Mouse (Mus musculus): ENCODE measurements around the gene Sympk. TPM values are rescaled to one million over a fixed set of nuclear protein-coding genes. Genes with fewer than 3 reads are reported as not detected.

Gene Sympk
- polyA plus RNA-seq, 1 experiment from 2014 or later: 30.1 TPM

DNA sequence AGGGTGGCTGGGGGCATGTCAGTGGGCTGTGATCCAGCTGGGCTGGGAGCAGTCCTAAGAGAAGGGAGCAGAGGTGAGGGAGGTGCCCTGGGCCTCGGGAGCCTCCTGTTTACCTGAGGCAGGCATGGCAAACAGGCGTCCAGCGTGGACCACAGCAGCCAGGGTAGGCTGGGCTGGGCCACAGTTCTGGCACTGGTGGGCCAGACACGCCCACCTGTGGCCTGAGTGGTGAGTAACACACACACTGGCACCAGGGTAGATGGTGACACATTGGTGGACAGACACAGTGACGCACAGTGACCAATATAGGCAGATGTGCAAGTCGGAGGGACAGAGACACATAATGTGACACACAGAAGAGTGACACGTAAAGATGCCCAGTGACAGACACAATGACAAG lies 13.6 kb upstream of the Sympk start:
- Histone ChIP-seq H3K4me2 (no peak overlapping the region), H3K9ac (no peak overlapping the region), H3K27ac (replicated peaks) (no peak overlapping the region), H3K27me3 (no peaks in the 10 kb centered on the region), H3K36me3 (peaks cover 10% of the 10 kb centered on the region), H3K4me3 (no peak overlapping the region), H3K9me3 (no peaks in the 10 kb centered on the region), H3K4me1 (replicated peaks) (peaks cover 28% of the 10 kb centered on the region)
- WGBS: 80% methylated on average over 7 of the region's 7 CpGs
- ATAC-seq (ENCODE audit: low FRiP score, low read depth): no peak

GRCm38 (mm10) chr7:19012025-19012621 lies 12.1 kb upstream of the Sympk start:
- no peak for ATAC-seq (ENCODE audit: low FRiP score, low read depth)
- H3K36me3 ChIP-seq: peaks cover under 1% of the 10 kb centered on the region
- peaks cover 13% of the 10 kb centered on the region for H3K4me1 ChIP-seq (replicated peaks)
- peak overlapping the region; percentile 52 for H3K4me2 ChIP-seq
- 3% methylated on average over 27 of the region's 31 CpGs for WGBS
- H3K27ac ChIP-seq (replicated peaks): no peak overlapping the region
- H3K9ac ChIP-seq: peak overlapping the region; percentile 29; the same call in 1 of the 2 replicates
- no peaks in the 10 kb centered on the region for H3K9me3 ChIP-seq
- no peaks in the 10 kb centered on the region for H3K27me3 ChIP-seq
- peak overlapping the region; percentile 21; the same call in 1 of the 2 replicates for H3K4me3 ChIP-seq

GRCm38 (mm10) chr7:19012882-19013281 lies 11.3 kb upstream of the Sympk start:
- H3K4me1 ChIP-seq (replicated peaks): peaks cover 8% of the 10 kb centered on the region
- 51% methylated on average over 2 of the region's 2 CpGs for WGBS
- H3K36me3 ChIP-seq: no peaks in the 10 kb centered on the region
- no peak overlapping the region for H3K4me3 ChIP-seq
- no peaks in the 10 kb centered on the region for H3K27me3 ChIP-seq
- no peak overlapping the region for H3K27ac ChIP-seq (replicated peaks)
- H3K9me3 ChIP-seq: no peaks in the 10 kb centered on the region
- H3K9ac ChIP-seq: no peak overlapping the region
- H3K4me2 ChIP-seq: no peak overlapping the region
- no peak for ATAC-seq (ENCODE audit: low FRiP score, low read depth)

DNA sequence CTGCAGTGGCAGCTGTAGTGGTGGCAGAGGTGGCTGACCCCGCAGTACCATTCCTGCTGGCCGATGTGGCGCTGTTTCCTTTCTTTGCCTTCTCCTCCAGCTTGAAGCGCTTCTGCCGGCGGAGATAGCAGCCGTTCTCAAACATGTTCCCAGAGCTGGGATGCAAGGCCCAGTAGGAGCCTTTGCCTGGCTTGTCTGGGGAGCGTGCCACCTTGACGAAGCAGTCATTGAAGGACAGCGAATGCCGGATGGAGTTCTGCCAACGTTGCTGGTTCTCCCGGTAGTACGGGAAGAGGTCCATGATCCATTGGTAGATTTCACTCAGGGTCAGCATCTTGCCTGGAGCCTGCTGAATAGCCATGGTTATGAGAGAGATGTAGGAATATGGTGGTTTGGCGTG lies 9.7 kb upstream of the Sympk start:
- 69% methylated on average over 15 of the region's 15 CpGs for WGBS
- H3K27me3 ChIP-seq: peaks cover under 1% of the 10 kb centered on the region; the same call in 1 of the 2 replicates
- no peak overlapping the region for H3K27ac ChIP-seq (replicated peaks)
- no peak overlapping the region for H3K4me3 ChIP-seq
- no peak for ATAC-seq (ENCODE audit: low FRiP score, low read depth)
- H3K9me3 ChIP-seq: no peaks in the 10 kb centered on the region
- peaks cover 8% of the 10 kb centered on the region for H3K4me1 ChIP-seq (replicated peaks)
- H3K9ac ChIP-seq: no peak overlapping the region
- H3K4me2 ChIP-seq: no peak overlapping the region
- H3K36me3 ChIP-seq: no peaks in the 10 kb centered on the region

GRCm38 (mm10) chr7:19016042-19016441 lies 8.1 kb upstream of the Sympk start:
- no peak overlapping the region for H3K4me2 ChIP-seq
- no peaks in the 10 kb centered on the region for H3K9me3 ChIP-seq
- no peak overlapping the region for H3K27ac ChIP-seq (replicated peaks)
- no peaks in the 10 kb centered on the region for H3K36me3 ChIP-seq
- 94% methylated on average over 4 of the region's 4 CpGs for WGBS
- H3K4me3 ChIP-seq: no peak overlapping the region
- no peak overlapping the region for H3K9ac ChIP-seq
- peaks cover 13% of the 10 kb centered on the region for H3K27me3 ChIP-seq
- H3K4me1 ChIP-seq (replicated peaks): peaks cover 8% of the 10 kb centered on the region
- ATAC-seq (ENCODE audit: low FRiP score, low read depth): no peak

DNA sequence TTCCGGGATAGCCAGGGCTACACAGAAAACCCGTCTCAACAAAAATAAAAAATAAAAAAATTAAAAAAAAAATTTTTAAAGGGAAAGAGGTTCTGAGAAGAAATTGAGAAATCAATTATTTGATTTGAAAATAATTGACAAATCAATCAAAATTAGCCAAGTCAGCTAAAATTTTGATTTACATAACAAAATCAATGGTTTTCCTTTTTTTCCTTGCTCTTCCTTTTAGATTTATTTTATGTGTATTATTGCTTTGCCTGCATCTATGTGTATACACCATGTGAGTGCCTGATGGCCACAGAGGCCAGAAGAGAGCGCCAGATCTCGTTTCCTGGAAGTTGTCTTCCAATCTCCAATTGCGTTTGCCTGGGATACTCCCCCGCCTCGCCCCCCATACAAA lies 6.3 kb upstream of the Sympk start:
- Histone ChIP-seq H3K27ac (replicated peaks) (no peak overlapping the region), H3K36me3 (no peaks in the 10 kb centered on the region), H3K4me2 (no peak overlapping the region), H3K4me3 (no peak overlapping the region), H3K27me3 (peaks cover 31% of the 10 kb centered on the region), H3K4me1 (replicated peaks) (no peaks in the 10 kb centered on the region), H3K9ac (no peak overlapping the region), H3K9me3 (no peaks in the 10 kb centered on the region)
- 86% methylated on average over 7 of the region's 7 CpGs for WGBS
- ATAC-seq (ENCODE audit: low FRiP score, low read depth): no peak

DNA sequence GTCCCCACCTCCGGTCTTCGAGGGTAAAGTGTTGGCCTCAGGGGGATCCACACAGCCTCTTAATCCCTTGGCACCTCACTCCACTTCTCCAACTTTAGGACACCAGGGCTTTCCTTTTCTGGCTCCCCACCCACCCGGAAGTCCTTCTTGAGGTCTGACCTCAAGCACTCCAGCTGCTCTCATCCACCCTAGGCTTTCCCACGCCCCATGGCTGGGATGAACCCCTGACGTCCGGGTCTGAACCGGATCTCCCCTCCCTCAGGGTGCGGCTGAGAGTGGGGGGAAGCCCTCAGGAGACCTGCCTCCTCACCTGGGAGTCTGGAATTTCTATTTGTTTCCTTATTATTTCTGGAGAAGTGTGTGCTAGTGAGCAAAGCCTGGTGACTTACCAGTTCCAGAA lies 3.1 kb upstream of the Sympk start:
- H3K27ac ChIP-seq (replicated peaks): no peak overlapping the region
- H3K36me3 ChIP-seq: no peaks in the 10 kb centered on the region
- H3K9me3 ChIP-seq: no peaks in the 10 kb centered on the region
- 32% methylated on average over 8 of the region's 8 CpGs for WGBS
- no peak overlapping the region for H3K9ac ChIP-seq
- ATAC-seq (ENCODE audit: low FRiP score, low read depth): no peak
- H3K4me1 ChIP-seq (replicated peaks): peaks cover 16% of the 10 kb centered on the region
- peaks cover 41% of the 10 kb centered on the region for H3K27me3 ChIP-seq
- no peak overlapping the region for H3K4me3 ChIP-seq
- no peak overlapping the region for H3K4me2 ChIP-seq

- Histone ChIP-seq H3K4me3 (no peak overlapping the region), H3K27ac (replicated peaks) (no peak overlapping the region), H3K36me3 (no peaks in the 10 kb centered on the region), H3K4me1 (replicated peaks) (peaks cover 17% of the 10 kb centered on the region), H3K9ac (no peak overlapping the region), H3K4me2 (no peak overlapping the region), H3K9me3 (no peaks in the 10 kb centered on the region), H3K27me3 (peaks cover 41% of the 10 kb centered on the region)
- 65% methylated on average over 18 of the region's 18 CpGs for WGBS
- no peak for ATAC-seq (ENCODE audit: low FRiP score, low read depth)
Measured at GRCm38 (mm10) chr7:19022189-19022958, 1.8 kb upstream of the Sympk start.

DNA sequence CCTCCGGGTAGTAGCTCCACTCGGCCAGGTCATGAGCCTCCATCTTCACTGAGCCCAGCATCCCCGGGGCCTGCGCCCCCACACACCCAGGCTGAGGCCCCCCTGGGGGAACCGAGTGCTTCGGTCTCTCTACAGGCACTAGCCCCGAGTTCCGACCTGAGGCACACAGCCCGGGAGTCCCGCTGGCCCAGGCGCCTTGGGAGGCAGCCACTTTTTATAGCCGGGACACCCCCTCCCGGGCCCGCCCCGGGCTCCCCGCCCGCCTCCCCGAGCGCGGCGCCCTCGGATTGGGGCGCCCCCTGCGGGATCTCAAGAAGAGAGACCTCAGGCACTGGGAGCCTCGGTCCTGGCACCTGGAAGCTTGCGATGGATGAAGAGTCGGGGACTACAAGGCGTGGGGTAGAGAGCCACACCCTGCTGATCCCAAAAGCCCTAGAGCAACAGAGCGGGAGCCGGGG lies 791 bp upstream of the Sympk start, which contains the start of gene Foxa3:
Gene Foxa3, minus strand, starts transcription at position 182 of the 458 bp plus-strand sequence.
- peak within 1 kb of the TSS; percentile 66 for H3K27ac ChIP-seq (replicated peaks)
- WGBS: 4% methylated on average over 30 of the region's 30 CpGs
- ATAC-seq (ENCODE audit: low FRiP score, low read depth): peak; percentile 27
- H3K4me3 ChIP-seq: peak within 1 kb of the TSS; percentile 81
- H3K9me3 ChIP-seq: no peaks in the 10 kb centered on the region
- H3K36me3 ChIP-seq: no peaks in the 10 kb centered on the region
- peak within 1 kb of the TSS; percentile 64 for H3K4me2 ChIP-seq
- peaks cover 17% of the 10 kb centered on the region for H3K4me1 ChIP-seq (replicated peaks)
- peaks cover 41% of the 10 kb centered on the region for H3K27me3 ChIP-seq
- H3K9ac ChIP-seq: peak within 1 kb of the TSS; percentile 81

GRCm38 (mm10) chr7:19024581-19025255 lies 541 bp downstream of the Sympk start:
- peaks cover 7% of the 10 kb centered on the region for H3K36me3 ChIP-seq
- ATAC-seq (ENCODE audit: low FRiP score, low read depth): peak; percentile 67

GRCm38 (mm10) chr7:19028067-19028466 lies 3.9 kb downstream of the Sympk start:
- Histone ChIP-seq H3K4me1 (replicated peaks) (peaks cover 17% of the 10 kb centered on the region), H3K4me2 (no peak overlapping the region), H3K9ac (no peak overlapping the region), H3K9me3 (no peaks in the 10 kb centered on the region), H3K27ac (replicated peaks) (no peak overlapping the region), H3K4me3 (no peak overlapping the region), H3K27me3 (peaks cover 8% of the 10 kb centered on the region), H3K36me3 (peaks cover 36% of the 10 kb centered on the region)
- ATAC-seq (ENCODE audit: low FRiP score, low read depth): no peak

More at GRCm38 (mm10) chr7:19024581-19025255, 541 bp downstream of the Sympk start:
- 1% methylated on average over 28 of the region's 36 CpGs for WGBS
- Histone ChIP-seq H3K4me3 (peak overlapping the region; percentile 81), H3K4me2 (peak overlapping the region; percentile 64), H3K27ac (replicated peaks) (peak overlapping the region; percentile 66), H3K4me1 (replicated peaks) (peaks cover 17% of the 10 kb centered on the region), H3K27me3 (peaks cover 38% of the 10 kb centered on the region), H3K9ac (peak overlapping the region; percentile 81), H3K9me3 (no peaks in the 10 kb centered on the region)

DNA sequence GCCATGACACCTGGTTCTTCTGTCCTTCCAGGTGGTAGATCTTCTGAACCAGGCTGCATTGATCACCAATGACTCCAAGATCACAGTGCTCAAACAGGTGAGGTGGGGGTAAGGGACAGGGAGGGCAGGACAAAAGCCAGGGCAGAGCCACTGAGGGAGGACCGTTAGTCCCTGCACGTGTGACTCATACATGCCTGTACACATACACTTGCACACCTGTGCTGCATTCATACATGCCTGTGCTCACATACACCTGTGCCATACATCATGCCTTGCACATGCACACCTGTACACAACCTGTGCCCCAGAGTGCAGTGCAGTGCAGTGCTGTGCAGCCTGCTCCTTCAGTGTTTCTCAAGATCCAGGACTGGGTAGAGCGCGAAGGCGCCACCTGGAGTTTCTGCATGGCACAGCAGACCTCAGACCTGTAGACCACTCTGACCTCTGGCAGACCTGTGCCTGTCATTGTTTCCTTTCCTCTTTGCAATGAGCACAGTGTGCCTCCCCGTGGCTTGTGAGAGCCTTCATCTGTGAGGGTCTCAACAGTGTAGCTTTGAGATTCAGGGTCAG lies 5.0 kb downstream of the Sympk start:
- no peaks in the 10 kb centered on the region for H3K9me3 ChIP-seq
- no peak overlapping the region for H3K27ac ChIP-seq (replicated peaks)
- peaks cover 44% of the 10 kb centered on the region for H3K36me3 ChIP-seq
- H3K4me3 ChIP-seq: no peak overlapping the region
- no peak overlapping the region for H3K4me2 ChIP-seq
- 66% methylated on average over 6 of the region's 6 CpGs for WGBS
- H3K9ac ChIP-seq: no peak overlapping the region
- peak; percentile 20; the same call in 1 of the 2 replicates for ATAC-seq (ENCODE audit: low FRiP score, low read depth)
- H3K27me3 ChIP-seq: no peaks in the 10 kb centered on the region
- H3K4me1 ChIP-seq (replicated peaks): peaks cover 15% of the 10 kb centered on the region
